Mouse (Mus musculus) brain, embryonic 14.5 days (tissue): ENCODE data around the gene Abca12.

Experiments
- CTCF ChIP-seq: fragments of 200-500 bp; IDR thresholded peaks from 2 replicates; pipeline ENCODE4 v1.5.1; 2012; ENCODE audit warnings: inconsistent platforms, mild to moderate bottlenecking, moderate library complexity, borderline replicate concordance; ENCODE audit not compliant: insufficient read depth, insufficient read length; ENCODE audit errors: extremely low read depth
- POLR2A ChIP-seq: fragments of 200-500 bp; IDR thresholded peaks from 2 replicates; pipeline ENCODE4 v1.6.1; 2012; ENCODE audit warnings: mild to moderate bottlenecking, inconsistent platforms, borderline replicate concordance; ENCODE audit not compliant: poor library complexity, insufficient read depth, insufficient read length, severe bottlenecking; ENCODE audit errors: extremely low read depth

- TF ChIP-seq CTCF (no peak), POLR2A (no peak)
Observed at GRCm38 (mm10) chr1:71373090-71373489, 41.6 kb downstream of the Abca12 start.
